Mouse (Mus musculus): ENCODE measurements around the gene Ptprt. TPM values are rescaled to one million over a fixed set of nuclear protein-coding genes. Genes with fewer than 3 reads are reported as not detected.

Ptprt gene
- polyA plus RNA-seq, 1 experiment from 2014 or later: 0.77 TPM

DNA sequence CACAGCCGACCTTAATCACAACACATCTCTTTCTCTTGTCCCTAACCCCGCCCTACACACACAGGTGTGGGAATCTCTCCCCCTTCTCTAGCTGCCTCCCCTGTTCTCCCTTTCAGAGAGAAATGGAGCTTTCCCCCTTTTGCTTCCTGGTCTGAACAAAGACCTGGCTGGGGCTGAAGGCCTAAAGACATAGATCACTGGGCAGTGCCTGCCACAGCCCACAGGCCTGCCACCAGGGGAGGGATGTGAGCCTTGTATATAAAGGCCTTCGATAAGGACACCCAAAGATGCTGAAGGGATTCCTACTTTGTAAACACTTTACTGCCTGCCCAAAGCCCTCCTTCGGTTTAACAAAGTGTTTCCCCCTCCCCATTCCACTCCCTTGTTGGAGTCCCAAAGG is 786 bp upstream of the Ptprt start:
- Histone ChIP-seq H3K4me1 (ENCODE audit: control insufficient read depth, insufficient read depth, low read length) (peaks cover 11% of the 10 kb centered on the region), H3K27me3 (ENCODE audit: control insufficient read depth, insufficient read depth, low read length) (peaks cover 34% of the 10 kb centered on the region), H3K4me2 (peak overlapping the region; percentile 98), H3K9me3 (ENCODE audit: control insufficient read depth, low read length) (no peaks in the 10 kb centered on the region), H3K27ac (ENCODE audit: low read depth, low read length) (no peak overlapping the region), H3K36me3 (ENCODE audit: control insufficient read depth, insufficient read depth, low read length) (no peaks in the 10 kb centered on the region), H3K9ac (ENCODE audit: low read length) (no peak overlapping the region), H3K4me3 (ENCODE audit: low read depth, low read length) (no peak overlapping the region)
- DNase-seq (ENCODE audit: low spot score, missing footprints) (peak; percentile 92), ATAC-seq (ENCODE audit: low FRiP score) (no peak)
- WGBS: 3% methylated on average over 4 of the region's 4 CpGs

DNA sequence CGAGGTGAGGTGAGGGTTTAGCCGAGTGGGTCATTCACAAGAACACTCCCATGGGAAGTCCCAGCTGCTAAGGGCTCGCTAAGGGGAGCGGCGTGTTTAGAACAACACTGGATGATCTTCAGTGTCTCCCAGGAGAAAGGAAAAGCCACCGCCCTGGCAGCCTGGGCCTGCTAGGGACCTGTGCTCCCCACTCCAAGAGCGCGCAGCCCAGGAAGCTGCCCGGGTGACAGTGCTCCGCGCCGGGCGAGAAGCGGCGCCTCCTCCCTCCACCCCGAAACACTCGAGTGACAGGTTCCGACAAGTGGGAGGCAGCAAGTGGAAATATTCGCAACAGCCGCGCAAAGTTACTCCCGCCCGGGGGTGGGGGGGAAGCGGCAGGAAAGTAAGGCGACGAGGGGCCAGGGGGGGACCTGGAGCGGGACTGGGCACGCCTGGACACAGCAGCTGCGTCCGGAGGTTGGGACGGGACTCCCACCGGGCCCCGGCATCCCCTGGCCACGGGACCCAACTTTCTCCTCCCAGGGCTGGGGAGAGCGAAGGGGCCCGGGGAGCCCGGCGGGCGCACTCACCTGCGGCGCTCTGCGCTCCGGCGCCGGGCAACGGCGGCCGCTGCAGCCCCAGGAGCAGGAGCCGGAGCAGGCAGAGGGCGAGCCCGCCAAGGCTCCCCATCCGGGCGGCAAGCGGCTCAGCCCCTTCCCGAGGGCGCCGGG is 561 bp downstream of the Ptprt start:
- Histone ChIP-seq H3K27ac (ENCODE audit: low read depth, low read length) (no peak overlapping the region), H3K27me3 (ENCODE audit: control insufficient read depth, insufficient read depth, low read length) (peaks cover 34% of the 10 kb centered on the region), H3K4me1 (ENCODE audit: control insufficient read depth, insufficient read depth, low read length) (peaks cover 11% of the 10 kb centered on the region), H3K4me2 (peak overlapping the region; percentile 98), H3K9me3 (ENCODE audit: control insufficient read depth, low read length) (no peaks in the 10 kb centered on the region), H3K9ac (ENCODE audit: low read length) (peak overlapping the region; percentile 56), H3K4me3 (ENCODE audit: low read depth, low read length) (peak overlapping the region; percentile 53), H3K36me3 (ENCODE audit: control insufficient read depth, insufficient read depth, low read length) (no peaks in the 10 kb centered on the region)
- peak; percentile 95 for DNase-seq (ENCODE audit: low spot score, missing footprints)
- WGBS: under 1% methylated on average over 54 of the region's 57 CpGs
- ATAC-seq (ENCODE audit: low FRiP score): peak; percentile 31

DNA sequence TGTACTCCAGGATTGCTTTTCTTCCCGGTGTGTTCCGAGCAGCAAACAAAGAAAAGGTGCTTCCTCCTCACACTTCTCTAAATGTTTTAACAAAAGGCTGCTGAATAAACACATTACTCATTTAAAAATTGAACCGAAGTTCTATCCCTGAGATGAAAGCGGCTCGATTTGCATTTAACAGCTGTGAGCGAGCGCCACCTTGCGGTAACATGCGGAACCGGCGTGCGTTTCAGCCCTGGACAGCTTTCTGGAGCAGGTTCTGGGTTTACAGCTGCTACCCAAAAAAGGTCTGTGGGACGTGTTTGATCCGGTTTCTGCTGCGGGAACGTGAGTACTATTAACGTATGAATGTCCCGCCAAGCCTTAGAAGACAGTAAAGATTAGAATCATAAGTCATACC is 1.9 kb downstream of the Ptprt start:
- DNase-seq (ENCODE audit: low spot score, missing footprints) (peak; percentile 99), ATAC-seq (ENCODE audit: low FRiP score) (no peak)
- Histone ChIP-seq H3K36me3 (ENCODE audit: control insufficient read depth, insufficient read depth, low read length) (no peaks in the 10 kb centered on the region), H3K9me3 (ENCODE audit: control insufficient read depth, low read length) (no peaks in the 10 kb centered on the region), H3K27me3 (ENCODE audit: control insufficient read depth, insufficient read depth, low read length) (peaks cover 34% of the 10 kb centered on the region), H3K4me1 (ENCODE audit: control insufficient read depth, insufficient read depth, low read length) (peaks cover 11% of the 10 kb centered on the region), H3K4me2 (peak overlapping the region; percentile 98), H3K27ac (ENCODE audit: low read depth, low read length) (no peak overlapping the region), H3K9ac (ENCODE audit: low read length) (no peak overlapping the region), H3K4me3 (ENCODE audit: low read depth, low read length) (peak overlapping the region; percentile 15; the same call in 1 of the 2 replicates)
- WGBS: under 1% methylated on average over 18 of the region's 18 CpGs

DNA sequence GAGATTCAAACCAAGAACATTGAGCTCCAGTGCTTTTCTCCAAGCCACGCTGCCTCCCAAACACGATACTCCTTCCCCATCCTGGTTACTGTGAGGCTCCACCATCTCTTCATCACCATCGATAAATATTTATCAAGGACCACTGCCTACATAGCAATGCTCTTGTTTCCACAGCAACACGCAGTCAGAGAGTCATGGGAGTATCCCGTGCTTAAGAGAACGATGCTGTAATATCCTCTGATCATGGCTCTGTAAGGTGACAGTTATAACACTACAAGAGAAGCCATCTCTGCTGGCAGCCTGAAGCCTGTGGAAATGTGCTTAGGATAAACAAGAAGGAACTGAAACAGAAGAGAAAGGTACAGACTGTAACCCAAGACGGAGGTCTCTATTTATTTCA is 3.4 kb downstream of the Ptprt start:
- ATAC-seq (ENCODE audit: low FRiP score) (no peak), DNase-seq (ENCODE audit: low spot score, missing footprints) (no peak)
- H3K9ac ChIP-seq (ENCODE audit: low read length): no peak overlapping the region
- peaks cover 34% of the 10 kb centered on the region for H3K27me3 ChIP-seq (ENCODE audit: control insufficient read depth, insufficient read depth, low read length)
- H3K36me3 ChIP-seq (ENCODE audit: control insufficient read depth, insufficient read depth, low read length): no peaks in the 10 kb centered on the region
- no peak overlapping the region for H3K4me3 ChIP-seq (ENCODE audit: low read depth, low read length)
- H3K27ac ChIP-seq (ENCODE audit: low read depth, low read length): no peak overlapping the region
- no peak overlapping the region for H3K4me2 ChIP-seq
- H3K4me1 ChIP-seq (ENCODE audit: control insufficient read depth, insufficient read depth, low read length): peaks cover 11% of the 10 kb centered on the region
- WGBS: 56% methylated on average over 7 of the region's 7 CpGs
- no peaks in the 10 kb centered on the region for H3K9me3 ChIP-seq (ENCODE audit: control insufficient read depth, low read length)

DNA sequence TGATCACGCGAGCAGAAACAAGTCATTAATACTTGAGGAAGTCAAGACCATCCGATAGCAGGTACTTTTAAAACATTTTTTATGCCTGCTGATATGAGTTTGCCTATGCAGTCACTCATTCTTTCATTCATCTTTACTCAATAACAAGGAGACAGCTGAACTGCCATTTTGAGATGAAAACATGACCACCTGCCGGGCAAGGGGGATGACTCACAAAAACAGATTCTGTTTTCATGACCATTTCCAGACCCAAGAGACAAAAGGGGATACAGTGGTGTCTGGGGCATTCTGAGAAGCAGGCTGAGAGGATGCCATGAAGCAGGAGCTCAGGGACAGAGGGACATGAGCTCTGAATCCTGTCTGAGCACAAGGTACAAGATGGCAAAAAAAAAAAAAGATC is 6.5 kb downstream of the Ptprt start:
- WGBS: 89% methylated on average over 4 of the region's 4 CpGs
- H3K27me3 ChIP-seq (ENCODE audit: control insufficient read depth, insufficient read depth, low read length): peaks cover 4% of the 10 kb centered on the region
- H3K4me1 ChIP-seq (ENCODE audit: control insufficient read depth, insufficient read depth, low read length): no peaks in the 10 kb centered on the region
- no peak overlapping the region for H3K9ac ChIP-seq (ENCODE audit: low read length)
- no peaks in the 10 kb centered on the region for H3K36me3 ChIP-seq (ENCODE audit: control insufficient read depth, insufficient read depth, low read length)
- no peak overlapping the region for H3K4me2 ChIP-seq
- no peak overlapping the region for H3K4me3 ChIP-seq (ENCODE audit: low read depth, low read length)
- H3K27ac ChIP-seq (ENCODE audit: low read depth, low read length): no peak overlapping the region
- no peaks in the 10 kb centered on the region for H3K9me3 ChIP-seq (ENCODE audit: control insufficient read depth, low read length)
- no peak for ATAC-seq (ENCODE audit: low FRiP score)
- no peak for DNase-seq (ENCODE audit: low spot score, missing footprints)

DNA sequence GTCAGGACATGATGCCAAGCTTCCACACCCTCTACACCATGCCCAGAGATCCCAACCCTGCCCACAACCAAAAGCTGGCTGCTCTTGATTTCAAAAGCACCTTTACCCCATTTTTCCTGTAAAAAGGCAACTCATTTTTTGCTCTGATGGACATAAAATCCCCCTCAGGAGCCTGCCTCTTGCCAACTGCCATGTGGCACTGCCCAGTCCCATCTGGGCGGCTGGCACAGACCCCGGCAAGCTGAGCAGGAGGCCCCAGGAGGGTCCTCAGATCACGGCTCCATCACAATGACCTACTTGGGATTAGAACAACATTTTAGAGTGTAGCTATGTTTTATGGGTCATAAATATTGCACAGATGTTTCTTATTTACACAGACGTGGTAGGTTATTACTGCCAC is 22.3 kb downstream of the Ptprt start:
- no peaks in the 10 kb centered on the region for H3K36me3 ChIP-seq (ENCODE audit: control insufficient read depth, insufficient read depth, low read length)
- no peak overlapping the region for H3K4me3 ChIP-seq (ENCODE audit: low read depth, low read length)
- no peak overlapping the region for H3K9ac ChIP-seq (ENCODE audit: low read length)
- no peak overlapping the region for H3K27ac ChIP-seq (ENCODE audit: low read depth, low read length)
- H3K4me1 ChIP-seq (ENCODE audit: control insufficient read depth, insufficient read depth, low read length): peaks cover 4% of the 10 kb centered on the region; the same call in 1 of the 2 replicates
- 83% methylated on average over 4 of the region's 4 CpGs for WGBS
- no peaks in the 10 kb centered on the region for H3K9me3 ChIP-seq (ENCODE audit: control insufficient read depth, low read length)
- no peak for DNase-seq (ENCODE audit: low spot score, missing footprints)
- ATAC-seq (ENCODE audit: low FRiP score): no peak
- peaks cover 30% of the 10 kb centered on the region for H3K27me3 ChIP-seq (ENCODE audit: control insufficient read depth, insufficient read depth, low read length)
- H3K4me2 ChIP-seq: no peak overlapping the region

DNA sequence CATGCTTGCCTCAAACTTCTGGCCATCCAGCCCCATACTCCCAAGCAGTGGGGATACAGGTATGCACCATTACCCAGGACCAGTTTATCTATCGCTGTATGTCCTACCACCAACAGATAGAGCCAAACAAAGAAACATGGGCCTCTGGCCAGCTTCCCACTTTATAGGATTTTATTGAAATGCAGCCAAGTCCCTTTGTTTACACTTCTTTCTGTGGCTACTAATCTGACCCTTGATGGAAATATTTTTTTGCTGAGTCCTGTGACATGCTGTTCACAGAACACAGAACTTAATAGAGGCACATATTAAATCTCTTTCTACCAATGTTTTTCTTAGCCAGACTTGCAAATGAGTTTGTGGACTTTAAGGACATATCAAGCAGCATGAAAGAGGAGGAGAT is 23.4 kb downstream of the Ptprt start:
- H3K27ac ChIP-seq (ENCODE audit: low read depth, low read length): no peak overlapping the region
- H3K4me2 ChIP-seq: no peak overlapping the region
- no peak for ATAC-seq (ENCODE audit: low FRiP score)
- WGBS: 90% methylated on average over 1 of the region's 1 CpGs
- DNase-seq (ENCODE audit: low spot score, missing footprints): no peak
- no peak overlapping the region for H3K4me3 ChIP-seq (ENCODE audit: low read depth, low read length)
- no peaks in the 10 kb centered on the region for H3K36me3 ChIP-seq (ENCODE audit: control insufficient read depth, insufficient read depth, low read length)
- H3K9me3 ChIP-seq (ENCODE audit: control insufficient read depth, low read length): no peaks in the 10 kb centered on the region
- peaks cover 4% of the 10 kb centered on the region; the same call in 1 of the 2 replicates for H3K4me1 ChIP-seq (ENCODE audit: control insufficient read depth, insufficient read depth, low read length)
- peaks cover 35% of the 10 kb centered on the region for H3K27me3 ChIP-seq (ENCODE audit: control insufficient read depth, insufficient read depth, low read length)
- no peak overlapping the region for H3K9ac ChIP-seq (ENCODE audit: low read length)

DNA sequence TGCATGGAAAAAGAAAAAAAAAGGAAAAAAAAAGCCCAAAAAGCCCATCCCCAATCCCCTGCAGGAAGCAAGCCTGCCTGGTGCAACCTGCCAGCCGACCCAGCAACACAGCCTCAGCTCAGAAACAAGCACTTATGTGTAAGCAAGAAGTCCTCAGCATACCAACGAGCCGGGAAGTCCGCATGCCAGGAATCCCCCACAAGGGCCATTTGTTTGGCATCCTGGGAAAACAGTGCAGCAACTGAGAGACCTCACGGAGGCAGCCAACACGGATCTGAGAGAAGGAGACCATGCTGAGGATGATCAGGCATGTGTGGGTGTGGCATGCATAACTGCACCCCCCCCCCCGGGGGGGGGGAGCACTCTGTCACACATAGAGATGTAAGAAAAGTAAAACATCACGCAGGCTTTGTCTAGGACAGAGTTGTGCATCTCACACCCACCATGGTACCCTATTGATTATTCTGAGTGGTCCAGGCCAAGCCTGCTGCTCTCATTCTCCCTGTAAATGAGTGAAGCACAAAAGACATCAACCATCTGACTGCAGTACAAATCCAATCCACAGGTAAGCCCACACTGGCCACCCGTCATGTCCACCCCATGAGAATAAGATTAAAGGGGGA is 24.4 kb downstream of the Ptprt start:
- Histone ChIP-seq H3K4me1 (ENCODE audit: control insufficient read depth, insufficient read depth, low read length) (peaks cover 4% of the 10 kb centered on the region; the same call in 1 of the 2 replicates), H3K9me3 (ENCODE audit: control insufficient read depth, low read length) (no peaks in the 10 kb centered on the region), H3K36me3 (ENCODE audit: control insufficient read depth, insufficient read depth, low read length) (no peaks in the 10 kb centered on the region), H3K4me2 (no peak overlapping the region), H3K9ac (ENCODE audit: low read length) (no peak overlapping the region), H3K27me3 (ENCODE audit: control insufficient read depth, insufficient read depth, low read length) (peaks cover 37% of the 10 kb centered on the region), H3K4me3 (ENCODE audit: low read depth, low read length) (no peak overlapping the region), H3K27ac (ENCODE audit: low read depth, low read length) (no peak overlapping the region)
- ATAC-seq (ENCODE audit: low FRiP score): peak; percentile 43; the same call in 1 of the 2 replicates
- peak; percentile 83 for DNase-seq (ENCODE audit: low spot score, missing footprints)
- WGBS: 59% methylated on average over 9 of the region's 9 CpGs

DNA sequence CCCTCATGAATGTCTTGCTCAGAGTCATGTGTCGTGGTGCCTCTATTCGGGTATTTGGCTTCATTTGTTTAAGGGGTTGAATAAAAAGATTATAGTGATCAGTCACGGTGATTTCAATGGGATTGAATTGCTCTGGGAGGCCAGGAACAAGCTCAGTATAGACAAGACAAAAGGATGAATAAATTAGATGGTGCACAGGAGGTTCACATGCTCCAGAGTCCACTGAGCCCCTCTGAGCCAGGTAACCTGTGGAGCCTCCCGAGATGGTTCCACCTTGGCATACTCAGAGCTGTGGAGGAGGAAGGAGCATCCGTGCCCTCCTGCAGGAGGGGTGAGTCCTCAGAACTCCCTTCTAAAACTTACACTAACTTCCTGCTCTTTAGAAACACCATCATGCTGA is 26.0 kb downstream of the Ptprt start:
- Histone ChIP-seq H3K9me3 (ENCODE audit: control insufficient read depth, low read length) (no peaks in the 10 kb centered on the region), H3K36me3 (ENCODE audit: control insufficient read depth, insufficient read depth, low read length) (no peaks in the 10 kb centered on the region), H3K4me2 (no peak overlapping the region), H3K4me3 (ENCODE audit: low read depth, low read length) (no peak overlapping the region), H3K27me3 (ENCODE audit: control insufficient read depth, insufficient read depth, low read length) (peaks cover 37% of the 10 kb centered on the region), H3K27ac (ENCODE audit: low read depth, low read length) (no peak overlapping the region), H3K4me1 (ENCODE audit: control insufficient read depth, insufficient read depth, low read length) (peaks cover 4% of the 10 kb centered on the region; the same call in 1 of the 2 replicates), H3K9ac (ENCODE audit: low read length) (no peak overlapping the region)
- WGBS: 28% methylated on average over 5 of the region's 5 CpGs
- DNase-seq (ENCODE audit: low spot score, missing footprints) (peak; percentile 89), ATAC-seq (ENCODE audit: low FRiP score) (peak; percentile 76)

Data from midbrain, embryonic 11.5 days (tissue).